Mouse (Mus musculus): ENCODE measurements around the gene Ttll11.
A peak's percentile ranks its signal among the peaks of the same experiment; 100 is the strongest.

The Ttll11 gene

GRCm38 (mm10) chr2:35761458-35761857 is 218.3 kb downstream of the Ttll11 start:
- no peak for DNase-seq

- no peak for DNase-seq
These were observed 218.8 kb downstream of the Ttll11 start for GRCm38 (mm10) chr2:35760867-35761266.

- DNase-seq: no peak
These were observed 219.4 kb downstream of the Ttll11 start for GRCm38 (mm10) chr2:35760352-35760751.

- DNase-seq: no peak
These were observed 223.2 kb downstream of the Ttll11 start for GRCm38 (mm10) chr2:35756467-35756866.

- no peak for DNase-seq
These were observed 227.8 kb downstream of the Ttll11 start for GRCm38 (mm10) chr2:35751781-35752505.

GRCm38 (mm10) chr2:35750533-35751141 is 229.1 kb downstream of the Ttll11 start:
- DNase-seq: no peak

- DNase-seq: no peak
These were observed 232.2 kb downstream of the Ttll11 start for GRCm38 (mm10) chr2:35747371-35748035.

- no peak for DNase-seq
These were observed 233.1 kb downstream of the Ttll11 start for GRCm38 (mm10) chr2:35746638-35747037.

- DNase-seq: no peak
These were observed 233.8 kb downstream of the Ttll11 start for GRCm38 (mm10) chr2:35745876-35746275.

GRCm38 (mm10) chr2:35739669-35740254 is 240.0 kb downstream of the Ttll11 start:
- DNase-seq: peak; percentile 58

GRCm38 (mm10) chr2:35737467-35738027 is 242.2 kb downstream of the Ttll11 start:
- no peak for DNase-seq

- no peak for DNase-seq
These were observed 243.7 kb downstream of the Ttll11 start for GRCm38 (mm10) chr2:35736061-35736460.

GRCm38 (mm10) chr2:35735001-35735400 is 244.7 kb downstream of the Ttll11 start:
- no peak for DNase-seq

- DNase-seq: no peak
These were observed 247.9 kb downstream of the Ttll11 start for GRCm38 (mm10) chr2:35731671-35732449.

GRCm38 (mm10) chr2:35729077-35730065 is 250.3 kb downstream of the Ttll11 start:
- DNase-seq: peak; percentile 64

GRCm38 (mm10) chr2:35728633-35729032 is 251.1 kb downstream of the Ttll11 start:
- no peak for DNase-seq

- no peak for DNase-seq
These were observed 256.0 kb downstream of the Ttll11 start for GRCm38 (mm10) chr2:35723691-35724090.

GRCm38 (mm10) chr2:35723267-35723666 is 256.4 kb downstream of the Ttll11 start:
- DNase-seq: no peak

- DNase-seq: no peak
These were observed 256.9 kb downstream of the Ttll11 start for GRCm38 (mm10) chr2:35722821-35723220.

- no peak for DNase-seq
These were observed 258.8 kb downstream of the Ttll11 start for GRCm38 (mm10) chr2:35720956-35721355.

- DNase-seq: no peak
These were observed 259.2 kb downstream of the Ttll11 start for GRCm38 (mm10) chr2:35720550-35720949.
